Mouse (Mus musculus): Measurements from ENCODE around the gene Glis3.

DNA sequence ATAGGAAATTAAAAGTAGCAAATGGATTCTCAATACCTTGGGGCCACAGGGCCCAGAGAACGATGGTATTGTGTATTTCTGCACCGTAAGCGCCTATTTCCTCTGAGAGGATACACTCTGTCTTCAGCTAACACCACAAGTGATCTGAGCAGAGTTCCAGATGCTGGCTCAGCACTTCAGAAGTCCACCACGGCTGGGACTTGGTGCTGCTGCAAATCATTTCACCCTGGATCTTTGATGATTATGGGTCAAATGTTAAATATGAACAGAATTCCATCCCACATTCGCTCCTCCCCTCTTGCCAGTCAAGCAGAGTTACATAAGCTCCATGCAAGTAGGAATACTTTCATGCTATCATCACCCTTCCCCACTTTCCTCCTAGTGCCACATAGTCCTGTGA, 263.8 kb downstream of the Glis3 start:
- TF ChIP-seq CTCF (IDR thresholded peaks at IDR 0.05 in 2 of 3, conservative IDR thresholded peaks at IDR 0.05 in 1 of 3; ENCODE audit: control insufficient read depth in 1 of 3, insufficient read depth in 1 of 3, low read depth in 2 of 3, low read length in 3 of 3, poor library complexity in 1 of 3, severe bottlenecking in 1 of 3) (no peak), GABPA (IDR thresholded peaks at IDR 0.05; ENCODE audit: low read depth, low read length) (no peak)

Data from MEL (cell line).